Mouse (Mus musculus) heart, embryonic 14.5 days (tissue): ENCODE measurements around the gene Ly86. TPM values are rescaled to one million over a fixed set of nuclear protein-coding genes. Genes with fewer than 3 reads are reported as not detected.
A peak's percentile ranks its signal among the peaks of the same experiment; 100 is the strongest.

Experiments used
- ATAC-seq: fragments of 200-750 bp; cut with Nextera tagmentation; 2 replicates; pipeline ENCODE4 v1.8.0; 2017; ENCODE audit warnings: low read depth, moderate TSS enrichment; ENCODE audit not compliant: insufficient number of reproducible peaks, insufficient read depth, low FRiP score
- H3K27ac ChIP-seq, 2 experiments: fragments of 200-500 bp in 1 of 2; fragments of 300-500 bp in 1 of 2; sonication (generic) in 1 of 2; replicated peaks in 1 of 2; 2 replicates each; pipeline ENCODE4 v1.5.1; 2012 to 2014; ENCODE audit warnings: low read depth in 2 of 2, low read length in 2 of 2, control low read depth in 1 of 2, mild to moderate bottlenecking in 1 of 2, mixed read lengths in 1 of 2; ENCODE audit not compliant: control insufficient read depth in 1 of 2, insufficient read depth in 1 of 2
- H3K27me3 ChIP-seq: fragments of 300-500 bp; sonication (generic); 2 replicates; pipeline ENCODE4 v1.6.1; 2014; ENCODE audit warnings: mild to moderate bottlenecking, low read length, control low read depth; ENCODE audit not compliant: control insufficient read depth, insufficient read depth
- H3K36me3 ChIP-seq: fragments of 300-500 bp; sonication (generic); 2 replicates; pipeline ENCODE4 v1.6.1; 2014; ENCODE audit warnings: mild to moderate bottlenecking, control low read depth, low read length, mixed read lengths; ENCODE audit not compliant: control insufficient read depth, insufficient read depth
- H3K4me1 ChIP-seq, 2 experiments: fragments of 200-500 bp in 1 of 2; fragments of 300-500 bp in 1 of 2; sonication (generic) in 1 of 2; 2 replicates each; pipeline ENCODE4 v1.6.1; 2012 to 2014; ENCODE audit warnings: low read length in 2 of 2, control low read depth in 1 of 2, mixed read lengths in 1 of 2; ENCODE audit not compliant: control insufficient read depth in 2 of 2, insufficient read depth in 2 of 2
- H3K4me2 ChIP-seq: fragments of 300-500 bp; sonication (generic); 2 replicates; pipeline ENCODE4 v1.6.1; 2014; ENCODE audit warnings: mild to moderate bottlenecking, low read length
- H3K4me3 ChIP-seq, 2 experiments: fragments of 200-500 bp in 1 of 2; fragments of 300-500 bp in 1 of 2; sonication (generic) in 1 of 2; 2 replicates each; pipeline ENCODE4 v1.5.1; 2012 to 2014; ENCODE audit warnings: low read length in 2 of 2, mild to moderate bottlenecking in 2 of 2, control low read depth in 1 of 2, low read depth in 1 of 2, moderate library complexity in 1 of 2; ENCODE audit not compliant: control insufficient read depth in 1 of 2, insufficient read depth in 1 of 2
- H3K9ac ChIP-seq: fragments of 300-500 bp; sonication (generic); 2 replicates; pipeline ENCODE4 v1.6.1; 2014; ENCODE audit warnings: mild to moderate bottlenecking, low read length
- H3K9me3 ChIP-seq: fragments of 300-500 bp; sonication (generic); 2 replicates; pipeline ENCODE4 v1.6.1; 2016; ENCODE audit warnings: low read length, control low read depth; ENCODE audit not compliant: control insufficient read depth
- WGBS: fragments of 180-500 bp; shearing (Covaris S2); extraction: QIAGEN DNeasy Blood & Tissue Kit; methylation state at CpG from one replicate; pipeline ENCODE4 v1.1.7; 2014; 5-methylcytosine and 5-hydroxymethylcytosine counted together
- polyA plus RNA-seq: library from polyadenylated mRNA; unstranded; fragments of >200 nt; fragmentation: Nextera tagmentation; extraction: Ambion mirVana; gene quantifications from 2 replicates; pipeline ENCODE4 v1.2.1, GENCODE M21; 2014

Gene Ly86
- polyA plus RNA-seq, 1 experiment from 2014 or later = 9.4 TPM

DNA sequence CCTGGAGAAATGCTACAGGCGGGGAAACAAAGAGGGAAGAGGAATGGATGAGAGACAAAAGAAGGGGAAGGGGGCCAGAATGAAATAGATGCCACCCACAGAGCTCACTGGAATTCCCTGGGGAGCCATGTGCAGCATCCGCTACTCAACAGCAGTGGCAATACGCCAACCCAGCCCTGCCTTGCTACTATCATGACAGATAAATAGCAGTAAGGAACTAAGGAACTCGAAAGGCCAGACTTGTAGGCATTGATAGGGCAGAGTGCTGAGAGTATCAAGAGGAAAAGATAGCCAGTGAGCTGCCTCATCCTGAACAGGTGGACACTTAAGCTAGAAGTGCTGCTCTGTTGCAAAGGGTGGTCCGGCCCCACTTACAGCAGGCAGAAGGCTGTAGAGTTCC, 31.4 kb downstream of the Ly86 start:
- H3K4me2 ChIP-seq = no peak overlapping the region
- no peak overlapping the region for H3K27ac ChIP-seq
- WGBS = 21% methylated on average over 5 of the region's 5 CpGs
- 0 out of 2 replicates have a peak, but pooled peaks cover 4% of the 10 kb centered on the region for H3K27me3 ChIP-seq
- 0 out of 2 replicates have a peak, but pooled peaks cover 5% of the 10 kb centered on the region for H3K9me3 ChIP-seq
- H3K9ac ChIP-seq = no peak overlapping the region
- no peaks in the 10 kb centered on the region for H3K36me3 ChIP-seq
- H3K4me3 ChIP-seq = no peak overlapping the region
- H3K4me1 ChIP-seq = peaks cover 5 to 9% of the 10 kb centered on the region in 2 experiments
- no peak for ATAC-seq

DNA sequence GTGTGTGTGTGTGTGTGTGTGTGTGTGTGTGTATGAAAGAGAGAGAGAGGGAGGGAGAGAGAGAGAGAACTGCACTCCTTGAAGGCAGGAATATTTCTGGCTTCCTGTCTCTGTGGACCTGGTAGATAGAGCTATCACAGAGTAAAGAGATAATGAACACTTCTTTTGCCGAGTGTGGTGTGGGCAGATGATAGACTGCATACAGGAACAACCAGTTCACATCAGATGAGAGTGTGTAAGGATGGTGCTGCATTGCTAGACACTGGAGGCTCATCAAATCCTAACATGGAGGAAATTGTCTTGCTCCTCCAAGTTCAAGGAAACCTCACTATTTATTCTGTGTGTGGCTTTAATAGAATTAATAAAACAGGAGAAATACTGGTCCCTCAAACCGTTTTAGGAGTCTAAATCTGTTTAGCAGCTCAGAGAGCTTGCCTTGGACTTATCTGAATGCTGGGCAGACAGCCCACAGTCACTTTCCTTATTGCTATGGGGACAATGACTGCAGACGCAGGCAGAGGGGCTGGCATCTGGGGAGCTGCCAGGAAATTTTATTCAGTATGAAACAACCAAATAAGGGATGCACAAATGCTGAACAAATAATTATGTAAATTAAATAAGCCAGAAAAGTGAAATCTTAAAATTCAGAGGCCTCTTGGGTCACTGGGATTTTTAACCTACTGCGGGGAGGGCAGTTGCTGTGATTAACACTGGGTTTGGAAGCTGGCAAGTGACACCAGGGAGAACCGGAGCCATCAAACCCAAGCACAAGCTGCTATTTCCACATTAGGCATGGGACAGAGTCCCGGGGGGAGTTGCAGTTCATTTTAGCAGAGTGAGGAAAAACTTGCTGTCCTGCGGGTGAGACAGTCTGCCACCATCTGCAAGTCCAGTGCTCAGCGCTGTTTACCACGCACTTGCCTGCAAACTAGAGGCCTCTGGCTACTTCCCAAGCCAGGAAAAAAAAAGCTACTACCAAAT, 43.5 kb downstream of the Ly86 start:
- Histone ChIP-seq H3K27me3 (no peaks in the 10 kb centered on the region), H3K27ac (peak overlapping the region; percentile 68 to 85), H3K4me2 (peak overlapping the region; percentile 48), H3K9me3 (no peaks in the 10 kb centered on the region), H3K36me3 (no peaks in the 10 kb centered on the region), H3K4me1 (peaks cover 12 to 23% of the 10 kb centered on the region in 2 experiments), H3K4me3 (no peak overlapping the region), H3K9ac (no peak overlapping the region; the same call in none of the 2 replicates)
- peak; percentile 69; the same call in 1 of the 2 replicates for ATAC-seq
- 26% methylated on average over 9 of the region's 9 CpGs for WGBS

DNA sequence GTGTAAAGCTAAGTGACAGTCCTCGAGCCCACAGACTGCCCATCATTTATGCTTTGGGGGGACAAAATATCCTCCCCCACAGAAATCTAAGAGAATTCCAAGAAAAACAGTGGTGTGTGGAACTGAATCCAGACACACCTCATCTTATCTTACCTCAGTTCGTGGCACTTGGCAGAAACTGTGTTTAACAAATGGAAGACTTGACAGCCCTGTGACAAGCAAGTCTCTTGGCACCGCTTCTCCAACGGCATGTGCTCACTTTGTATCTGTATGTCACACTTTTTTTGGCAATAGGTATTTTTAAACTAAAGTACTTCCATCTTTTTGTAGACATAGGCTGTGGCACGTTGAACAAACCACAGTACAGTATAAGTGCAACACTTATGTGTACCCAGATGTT, 44.3 kb downstream of the Ly86 start:
- peak; percentile 36; the same call in 1 of the 2 replicates for ATAC-seq
- H3K27ac ChIP-seq = peak overlapping the region; percentile 68 to 85

DNA sequence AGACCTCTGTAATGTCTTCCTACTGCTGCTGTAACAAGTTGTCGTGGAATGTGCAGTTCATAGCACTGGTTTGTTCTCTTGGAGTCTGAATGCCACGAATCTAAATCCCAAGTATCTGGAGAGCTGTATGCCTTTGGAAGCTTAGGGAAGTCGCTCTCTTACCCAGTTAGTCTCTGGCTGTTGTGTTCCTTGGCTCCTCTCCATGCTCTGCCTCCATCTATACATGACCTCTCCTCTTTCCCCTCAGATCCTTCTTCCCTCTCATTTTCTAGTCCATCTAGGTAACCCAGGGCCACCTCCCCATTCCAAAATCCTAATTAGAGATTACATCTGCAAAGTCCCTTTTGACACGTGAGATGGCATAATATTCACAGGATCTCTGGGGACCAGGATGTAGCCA, 53.8 kb downstream of the Ly86 start:
- H3K4me2 ChIP-seq = no peak overlapping the region
- H3K27me3 ChIP-seq = no peaks in the 10 kb centered on the region
- H3K27ac ChIP-seq = no peak overlapping the region
- no peaks in the 10 kb centered on the region for H3K4me1 ChIP-seq
- H3K36me3 ChIP-seq = no peaks in the 10 kb centered on the region
- ATAC-seq = no peak
- H3K9me3 ChIP-seq = no peaks in the 10 kb centered on the region
- 71% methylated on average over 4 of the region's 4 CpGs for WGBS
- no peak overlapping the region for H3K9ac ChIP-seq
- H3K4me3 ChIP-seq = no peak overlapping the region

More for the DNA sequence above, 44.3 kb downstream of the Ly86 start:
- Histone ChIP-seq H3K4me2 (peak overlapping the region; percentile 48; the same call in 1 of the 2 replicates), H3K36me3 (no peaks in the 10 kb centered on the region), H3K4me3 (no peak overlapping the region), H3K9ac (no peak overlapping the region), H3K9me3 (no peaks in the 10 kb centered on the region), H3K27me3 (no peaks in the 10 kb centered on the region), H3K4me1 (peaks cover 12 to 23% of the 10 kb centered on the region in 2 experiments)
- WGBS = 11% methylated on average over 5 of the region's 5 CpGs

DNA sequence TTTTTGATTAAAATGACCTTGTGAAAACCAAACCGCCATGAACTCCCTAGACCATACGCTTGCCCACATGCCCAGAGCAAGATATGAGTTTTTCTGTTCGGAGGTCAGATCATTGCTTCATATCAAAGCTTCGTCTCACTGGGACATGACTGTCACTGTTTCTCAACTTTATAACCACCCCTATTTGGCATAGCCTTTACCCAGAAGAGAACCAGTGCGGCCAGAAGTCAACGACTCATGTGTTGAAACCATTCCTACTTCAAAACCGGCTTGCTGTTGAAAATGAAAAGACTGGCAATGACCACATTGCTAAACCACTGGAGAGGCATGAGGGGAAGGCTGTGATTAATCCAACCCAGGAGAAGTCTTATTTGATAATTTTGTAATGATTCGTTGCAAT, 54.3 kb downstream of the Ly86 start:
- H3K9ac ChIP-seq = no peak overlapping the region
- no peak overlapping the region for H3K4me2 ChIP-seq
- no peak overlapping the region for H3K4me3 ChIP-seq
- H3K9me3 ChIP-seq = no peaks in the 10 kb centered on the region
- whole genome bisulfite sequencing = 86% methylated on average over 8 of the region's 8 CpGs
- no peak overlapping the region for H3K27ac ChIP-seq
- no peaks in the 10 kb centered on the region for H3K36me3 ChIP-seq
- no peaks in the 10 kb centered on the region for H3K4me1 ChIP-seq
- H3K27me3 ChIP-seq = no peaks in the 10 kb centered on the region
- no peak for ATAC-seq

DNA sequence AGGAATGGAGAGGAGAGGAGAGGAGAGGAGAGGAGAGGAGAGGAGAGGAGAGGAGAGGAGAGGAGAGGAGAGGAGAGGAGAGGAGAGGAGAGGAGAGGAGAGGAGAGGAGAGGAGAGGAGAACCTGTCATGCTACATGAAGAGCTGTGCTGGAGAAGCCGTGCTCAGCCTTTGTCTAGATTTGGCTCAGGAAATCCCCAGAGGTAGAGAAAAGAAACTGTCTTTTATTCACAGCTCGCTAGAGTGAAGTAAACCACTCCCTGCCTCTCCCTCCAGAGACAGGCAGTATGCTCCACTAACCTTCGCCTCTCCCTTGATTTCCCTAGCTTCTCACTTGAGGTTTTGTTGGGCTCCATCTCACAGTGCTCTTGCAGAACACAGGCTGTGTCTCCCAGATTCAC, 57.4 kb downstream of the Ly86 start:
- ATAC-seq = no peak
- H3K9me3 ChIP-seq = no peaks in the 10 kb centered on the region
- H3K27me3 ChIP-seq = no peaks in the 10 kb centered on the region
- H3K36me3 ChIP-seq = no peaks in the 10 kb centered on the region
- whole genome bisulfite sequencing = 50% methylated on average over 3 of the region's 3 CpGs
- H3K27ac ChIP-seq = no peak overlapping the region
- no peak overlapping the region for H3K4me2 ChIP-seq
- H3K4me1 ChIP-seq = no peaks in the 10 kb centered on the region
- H3K4me3 ChIP-seq = no peak overlapping the region
- no peak overlapping the region for H3K9ac ChIP-seq

DNA sequence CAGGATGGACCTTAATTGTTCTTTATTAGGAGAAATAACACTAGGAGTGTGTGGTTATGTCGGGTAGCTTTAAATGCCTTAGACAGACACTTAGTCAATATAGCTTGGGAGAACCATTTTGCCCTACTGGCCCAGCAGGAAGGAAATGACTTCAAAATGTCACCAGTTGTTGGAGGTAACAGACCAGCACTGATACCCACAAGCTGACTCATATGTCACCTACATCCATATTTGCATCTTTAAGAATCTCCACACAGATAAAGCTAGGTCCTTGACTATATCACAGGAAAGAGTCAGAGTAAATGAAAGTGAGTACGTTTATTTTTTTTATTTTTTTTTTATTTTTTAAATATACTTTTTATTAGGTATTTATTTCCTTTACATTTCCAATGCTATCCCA, 58.7 kb downstream of the Ly86 start:
- no peaks in the 10 kb centered on the region for H3K9me3 ChIP-seq
- 79% methylated on average over 2 of the region's 2 CpGs for WGBS
- no peaks in the 10 kb centered on the region for H3K4me1 ChIP-seq
- H3K9ac ChIP-seq = no peak overlapping the region
- H3K4me2 ChIP-seq = no peak overlapping the region
- no peaks in the 10 kb centered on the region for H3K36me3 ChIP-seq
- no peak overlapping the region for H3K27ac ChIP-seq
- no peak for ATAC-seq
- no peaks in the 10 kb centered on the region for H3K27me3 ChIP-seq
- H3K4me3 ChIP-seq = no peak overlapping the region
